Mouse (Mus musculus) heart, postnatal 36 days (tissue): Measurements from ENCODE around the gene Spty2d1. TPM values are rescaled to one million over a fixed set of nuclear protein-coding genes. Genes with fewer than 3 reads are reported as not detected.
A peak's percentile ranks its signal among the peaks of the same experiment; 100 is the strongest.
"Not testable (repeated sequence)": the region's sequence is repeated elsewhere in the genome, so short reads cannot be mapped to it uniquely, and the experiment has no call there.

Source experiments
- DNase-seq, 2 experiments: peaks; one replicate each; pipeline ENCODE4 v3.0.0; 2021 to 2022
- intact Hi-C: fragments of 180-260 bp; cut with DNase I; formaldehyde crosslinking; loops from one replicate; pipeline ENCODE4 v1.15.1; 2025
- total RNA-seq, 2 experiments: library from RNA; stranded (reverse); gene quantifications; 2 replicates each; pipeline ENCODE4 v1.2.3; 2021

The Spty2d1 gene
- 1 to 10 TPM; 6.7 to 8.6 TPM for total RNA-seq

DNA sequence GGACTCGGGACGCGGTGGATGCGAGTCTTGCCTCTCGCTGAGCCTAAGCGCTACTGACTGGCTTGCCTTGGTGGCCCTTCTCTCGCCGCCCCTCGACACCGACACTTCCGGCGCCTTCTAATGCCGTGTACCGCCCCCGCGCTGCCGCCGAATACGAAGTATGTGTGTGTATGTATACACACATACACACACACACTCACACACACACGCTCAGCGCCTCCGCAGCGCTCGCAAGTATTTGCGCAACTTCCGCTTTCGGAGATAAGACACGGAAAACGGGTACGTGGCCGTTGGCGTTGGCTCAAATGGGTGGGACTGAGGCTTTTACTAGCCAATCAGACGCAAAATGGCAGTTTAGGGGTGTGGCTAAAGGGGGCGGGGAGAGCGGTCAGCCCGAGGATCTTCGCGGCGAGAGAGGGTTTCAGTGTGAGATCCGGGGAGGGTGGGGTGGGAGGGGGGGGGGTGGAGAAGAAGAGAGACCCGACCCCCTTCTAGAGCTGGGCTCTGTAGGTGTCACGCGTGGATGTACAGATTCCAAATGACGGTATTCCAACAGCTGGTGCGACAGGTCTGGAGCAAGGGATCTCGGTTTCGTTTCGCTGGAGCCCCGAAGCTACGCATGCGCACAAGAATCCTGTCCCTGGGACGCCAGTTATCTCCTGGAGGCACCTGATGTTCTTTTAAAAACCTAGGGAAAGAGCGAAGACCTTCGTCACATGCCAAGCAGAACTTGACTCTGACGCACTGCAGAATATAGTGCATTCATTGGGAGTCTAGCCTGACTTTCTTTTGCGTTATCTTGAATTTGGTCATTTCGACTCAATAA, at the start of gene Spty2d1:
Gene Spty2d1, minus strand, starts transcription at position 244 of the 826 bp plus-strand sequence.
- peak; percentile 99 to 100 for DNase-seq
- intact Hi-C loops = loop anchor here (1.0 to 5.0 kb wide), 2 partner anchors 161 to 213 kb away; no protein-coding TSS in a partner anchor

DNA sequence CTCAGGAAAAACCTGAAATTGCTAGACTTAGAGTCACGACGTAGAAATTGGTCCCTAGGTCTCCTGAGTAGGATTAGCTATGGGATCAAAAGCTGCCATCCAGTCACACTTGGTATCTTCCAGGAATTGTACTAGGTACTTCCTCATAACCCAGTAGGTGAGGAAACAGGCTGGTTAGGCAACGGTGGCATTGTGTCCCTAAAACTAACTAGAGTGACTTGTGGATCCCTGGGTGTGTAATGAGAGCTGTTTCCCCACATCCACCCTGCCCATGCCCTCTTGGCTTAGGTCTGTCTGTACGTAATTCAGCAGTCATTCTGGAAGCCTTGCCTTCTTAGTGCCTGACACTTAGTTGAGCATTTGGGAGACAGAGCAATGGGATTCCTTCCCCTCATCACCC, 48.1 kb upstream of the Spty2d1 start:
- intact Hi-C loops = no loop called here
- DNase-seq = no peak

DNA sequence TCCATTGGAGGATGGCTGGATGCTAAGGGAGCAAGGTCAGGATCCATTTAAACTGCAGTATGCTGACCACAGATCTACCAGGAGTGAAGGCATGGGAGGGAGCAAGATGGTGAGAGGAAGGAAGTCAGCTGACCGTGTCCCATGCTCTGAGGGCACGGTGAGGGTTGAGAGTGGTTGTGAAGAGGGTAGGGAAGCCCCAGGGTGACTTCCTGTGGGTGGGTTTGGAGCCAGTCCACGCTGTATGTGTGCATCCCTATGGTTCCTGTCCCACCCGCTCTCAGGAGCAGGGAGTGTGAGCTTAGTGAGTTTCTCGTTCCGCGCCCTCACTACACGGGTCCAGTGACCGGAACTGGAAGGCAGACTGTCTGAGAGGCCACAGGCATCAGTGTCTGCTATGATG, 47.5 kb upstream of the Spty2d1 start:
- intact Hi-C loops = no loop called here
- peak in 1 of 2 experiments; percentile 34 for DNase-seq

DNA sequence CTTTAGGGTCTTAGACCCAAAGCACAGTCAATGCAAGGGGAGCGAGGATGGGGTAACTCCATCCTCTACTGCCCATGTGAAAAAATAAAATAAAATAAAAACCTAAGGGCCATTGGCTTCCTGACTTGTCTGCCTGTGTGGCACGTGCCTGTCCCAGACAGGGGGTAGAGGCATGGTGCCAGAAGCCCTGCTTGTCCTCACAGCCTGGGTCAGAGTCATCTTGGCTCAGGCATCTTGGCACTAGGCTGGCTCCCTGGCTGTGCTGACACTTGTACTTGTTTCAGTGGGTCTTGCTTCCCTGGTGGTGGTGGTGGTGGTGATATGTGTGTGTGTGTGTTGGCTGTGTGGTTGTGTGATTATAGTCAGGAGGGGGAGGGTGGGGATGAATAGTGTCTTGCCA, 46.5 kb upstream of the Spty2d1 start:
- peak; percentile 57 to 63 for DNase-seq
- intact Hi-C loops = loop anchor here (1.0 kb wide), 1 partner anchor 30 kb away; no protein-coding TSS in a partner anchor

DNA sequence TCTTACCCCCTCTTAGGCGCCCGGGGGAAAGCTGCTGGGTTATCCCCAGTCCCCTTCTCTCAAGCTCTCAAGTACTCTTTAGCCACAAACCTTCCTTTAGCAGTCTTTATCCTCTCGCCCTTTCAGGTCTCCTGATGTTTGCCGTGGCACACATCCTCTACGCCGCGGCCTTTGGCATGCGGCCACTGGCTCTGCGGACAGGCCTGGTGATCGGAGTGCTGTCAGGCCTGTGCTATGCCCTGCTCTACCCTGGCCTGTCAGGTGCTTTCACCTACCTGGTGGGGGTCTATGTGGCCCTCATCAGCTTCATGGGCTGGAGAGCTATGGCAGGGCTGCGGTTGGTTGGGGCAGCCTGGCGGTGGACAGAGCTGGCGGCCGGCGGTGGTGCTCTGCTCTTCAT, 45.1 kb upstream of the Spty2d1 start:
- intact Hi-C loops = loop anchor here (2.0 kb wide), 1 partner anchor 20 kb away; no protein-coding TSS in a partner anchor
- peak; percentile 42 to 44 for DNase-seq

DNA sequence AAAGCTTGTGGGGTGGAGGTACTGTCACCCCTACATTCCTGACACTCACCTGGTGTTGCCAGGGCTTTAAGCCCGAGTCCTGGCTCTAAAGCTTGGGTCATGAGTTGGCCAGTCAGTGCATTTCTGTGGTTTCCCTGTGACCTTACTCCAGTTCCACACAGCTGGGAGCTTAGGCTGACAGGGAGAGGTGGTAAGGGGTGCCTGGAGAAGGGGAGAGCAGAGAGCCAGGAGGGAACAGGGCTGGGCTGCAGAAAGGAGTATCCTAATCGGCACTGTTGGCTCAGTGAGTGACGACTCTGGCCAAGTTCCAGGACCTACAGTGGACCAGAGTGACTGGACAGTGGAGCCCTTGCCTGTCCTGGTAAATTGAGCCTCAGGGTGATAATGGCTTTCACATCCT, 44.1 kb upstream of the Spty2d1 start:
- peak; percentile 69 to 71 for DNase-seq
- intact Hi-C loops = loop anchor here (2.0 kb wide), 1 partner anchor 21 kb away; no protein-coding TSS in a partner anchor

DNA sequence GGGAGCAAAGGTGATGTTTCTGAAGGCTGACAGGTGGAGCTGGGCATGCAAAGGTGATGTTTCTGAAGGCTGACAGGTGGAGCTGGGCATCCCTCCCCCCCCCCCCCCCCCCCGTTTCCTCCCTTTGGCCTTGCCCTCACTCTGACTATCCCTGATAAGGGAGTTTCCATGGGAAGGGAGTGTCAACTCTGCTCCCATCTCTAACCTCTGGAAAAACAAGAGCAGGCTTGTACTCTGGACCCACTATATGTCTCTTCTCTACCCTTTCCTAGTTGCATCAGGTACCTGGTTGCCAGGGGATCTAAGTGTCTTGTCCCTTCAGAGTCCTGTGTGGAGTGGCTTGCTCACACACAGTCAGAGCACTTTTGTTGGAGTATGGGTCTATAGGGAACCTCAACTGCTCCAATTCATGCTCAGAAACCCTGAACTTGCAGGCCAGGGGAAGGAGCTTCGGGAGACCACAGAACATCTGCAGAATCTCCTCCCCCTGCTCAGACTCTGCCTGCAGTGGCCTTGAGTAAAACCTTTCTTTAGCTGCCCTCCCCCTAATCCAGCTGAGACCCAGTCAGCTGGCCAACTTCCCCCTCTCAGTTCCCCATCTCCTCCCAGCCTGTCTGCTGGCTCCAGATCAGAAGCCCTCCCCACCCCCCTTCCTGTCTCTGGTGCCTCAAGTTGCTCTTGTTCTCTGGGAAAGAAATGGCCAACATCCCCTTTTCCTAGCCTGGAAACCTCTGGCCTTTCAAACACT, 43.4 kb upstream of the Spty2d1 start:
- DNase-seq = peak; percentile 62
- intact Hi-C loops = loop anchor here (2.0 kb wide), 1 partner anchor 21 kb away; no protein-coding TSS in a partner anchor

DNA sequence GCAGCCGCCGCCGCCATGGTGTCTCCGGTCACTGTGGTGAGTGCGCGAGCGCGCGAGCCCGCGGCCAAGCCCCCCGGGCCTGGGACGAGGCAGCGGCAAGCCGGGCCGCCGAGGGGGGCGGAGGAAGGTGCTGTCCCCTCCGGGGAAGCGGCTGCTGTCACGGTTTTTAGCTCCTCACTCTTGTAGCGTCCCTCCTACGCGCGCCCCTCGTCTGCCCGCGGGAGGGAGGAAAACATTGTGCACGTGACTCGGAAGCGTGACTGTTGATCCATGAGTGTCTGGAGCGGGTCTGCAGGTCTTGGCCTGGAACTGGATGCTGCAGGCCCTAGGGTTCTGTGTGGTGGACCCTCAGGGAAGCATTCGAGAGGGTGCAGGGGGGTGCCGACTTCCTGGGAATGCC, 42.6 kb upstream of the Spty2d1 start:
- intact Hi-C loops = loop anchor here (1.0 kb wide), 1 partner anchor 31 kb away; no protein-coding TSS in a partner anchor
- DNase-seq = peak in 1 of 2 experiments; percentile 60

DNA sequence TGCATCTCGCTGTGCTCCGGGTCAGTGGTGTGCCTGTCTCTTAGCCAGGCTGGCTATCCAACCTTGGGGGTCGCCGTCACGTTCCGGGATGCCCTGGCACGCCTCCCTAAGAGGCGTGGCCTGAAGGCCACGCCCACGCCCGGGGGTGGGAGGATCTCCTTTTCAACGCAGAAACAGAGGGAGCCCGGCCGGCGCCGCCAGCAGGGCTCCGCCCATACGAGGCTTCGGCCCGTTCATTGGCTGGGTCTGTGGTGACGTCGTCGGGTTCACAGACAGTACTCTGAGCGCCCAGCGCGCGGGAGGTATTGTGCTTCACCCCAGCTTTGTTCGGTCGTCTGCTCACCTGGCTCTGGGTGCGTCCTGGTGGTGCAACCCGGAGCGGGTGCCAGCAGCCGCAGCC, 42.2 kb upstream of the Spty2d1 start, which contains the start of gene Tmem86a:
Gene Tmem86a, plus strand, starts transcription at position 236 of the 400 bp plus-strand sequence.
- intact Hi-C loops = loop anchor here (1.0 kb wide), 1 partner anchor 31 kb away; no protein-coding TSS in a partner anchor
- DNase-seq = peak; percentile 93

DNA sequence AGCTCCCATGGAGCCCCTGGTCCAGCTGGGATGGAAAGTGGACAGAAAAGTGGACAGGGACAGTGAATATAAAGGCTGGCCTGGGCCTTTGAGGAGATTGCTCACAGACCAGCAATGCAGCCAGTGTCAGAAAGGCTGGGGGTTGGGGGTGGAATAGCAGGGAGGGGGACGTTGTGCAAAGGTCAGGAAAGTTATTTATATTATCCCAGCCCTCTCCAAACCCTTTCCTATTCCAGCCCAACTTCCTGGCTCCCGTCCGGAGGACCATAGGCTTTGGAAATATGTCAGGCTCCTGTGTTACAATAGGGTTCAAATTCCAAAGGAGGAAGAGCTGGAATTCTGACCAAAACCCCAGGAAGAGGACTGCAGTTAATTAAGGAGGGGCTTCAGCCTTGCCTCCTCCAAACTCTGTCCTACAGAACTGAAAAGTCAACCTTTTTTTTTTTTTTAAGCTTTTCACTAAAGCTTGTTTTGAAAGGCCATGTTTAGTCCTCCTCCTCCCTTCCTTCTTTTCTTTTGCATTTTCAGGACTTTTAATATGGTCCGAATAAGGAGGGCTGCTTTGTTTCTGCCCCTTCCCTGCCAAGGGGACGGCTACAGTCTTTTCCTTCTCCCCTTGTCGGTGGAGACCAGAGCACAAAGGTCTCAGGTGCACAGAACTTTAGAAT, 34.7 kb upstream of the Spty2d1 start:
- DNase-seq = no peak
- intact Hi-C loops = no loop called here

DNA sequence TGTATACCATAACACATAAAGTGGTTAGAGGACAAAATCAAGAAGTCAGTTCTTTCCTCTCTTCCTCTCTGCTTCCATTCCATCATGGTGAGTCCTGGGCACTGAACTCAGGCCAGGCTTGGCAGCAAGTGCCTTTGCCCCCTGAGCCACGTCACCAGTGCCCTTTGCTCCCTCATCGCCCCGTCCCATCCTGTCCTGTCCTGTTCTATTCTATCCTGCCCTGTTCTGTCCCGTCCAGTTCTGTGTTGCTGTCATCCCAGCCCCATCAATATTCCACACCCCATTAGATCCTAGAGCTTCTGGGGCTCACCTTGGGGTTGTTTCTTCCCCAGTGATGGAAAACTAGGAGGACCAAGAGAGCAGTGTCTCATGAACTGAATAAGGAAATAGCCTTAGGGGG, 33.9 kb upstream of the Spty2d1 start:
- intact Hi-C loops = no loop called here
- no peak for DNase-seq

DNA sequence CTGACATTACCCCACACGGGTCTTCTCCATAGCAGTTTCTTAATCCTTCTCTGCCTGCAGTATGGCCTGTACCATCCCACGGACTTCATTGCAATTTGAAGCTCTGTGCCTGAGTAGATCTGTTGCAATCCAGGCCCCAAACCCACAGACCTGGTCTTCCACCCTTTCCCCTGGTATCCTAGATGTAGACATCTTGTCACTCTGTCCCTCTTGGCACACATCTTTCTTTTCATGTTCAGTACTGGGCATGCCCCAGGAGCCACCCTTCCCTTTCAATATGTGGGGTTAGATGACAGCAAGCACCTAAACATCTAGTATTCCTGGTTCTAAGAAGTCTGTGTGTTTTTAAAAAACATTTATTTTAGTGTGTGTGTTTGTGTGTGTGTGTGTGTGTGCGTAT, 33.5 kb upstream of the Spty2d1 start:
- intact Hi-C loops = no loop called here
- no peak for DNase-seq

DNA sequence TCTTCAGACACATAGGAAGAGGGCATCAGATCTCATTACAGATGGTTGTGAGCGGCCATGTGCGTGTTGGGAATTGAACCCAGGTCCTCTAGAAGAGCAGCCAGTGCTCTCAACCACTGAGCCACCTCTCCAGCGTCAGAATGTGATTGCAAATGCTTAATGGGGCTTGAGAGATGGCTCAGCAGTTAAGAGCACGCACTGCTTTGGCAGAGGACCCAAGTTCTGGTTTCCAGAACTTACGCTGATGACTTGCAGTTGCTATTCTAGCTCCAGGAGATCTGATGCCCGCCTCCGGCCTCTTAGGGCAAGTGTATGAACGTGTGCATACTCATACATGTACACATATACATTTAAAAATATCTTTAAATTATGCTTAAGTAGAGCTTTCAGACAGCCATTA, 27.2 kb upstream of the Spty2d1 start:
- DNase-seq = no peak
- intact Hi-C loops = no loop called here

DNA sequence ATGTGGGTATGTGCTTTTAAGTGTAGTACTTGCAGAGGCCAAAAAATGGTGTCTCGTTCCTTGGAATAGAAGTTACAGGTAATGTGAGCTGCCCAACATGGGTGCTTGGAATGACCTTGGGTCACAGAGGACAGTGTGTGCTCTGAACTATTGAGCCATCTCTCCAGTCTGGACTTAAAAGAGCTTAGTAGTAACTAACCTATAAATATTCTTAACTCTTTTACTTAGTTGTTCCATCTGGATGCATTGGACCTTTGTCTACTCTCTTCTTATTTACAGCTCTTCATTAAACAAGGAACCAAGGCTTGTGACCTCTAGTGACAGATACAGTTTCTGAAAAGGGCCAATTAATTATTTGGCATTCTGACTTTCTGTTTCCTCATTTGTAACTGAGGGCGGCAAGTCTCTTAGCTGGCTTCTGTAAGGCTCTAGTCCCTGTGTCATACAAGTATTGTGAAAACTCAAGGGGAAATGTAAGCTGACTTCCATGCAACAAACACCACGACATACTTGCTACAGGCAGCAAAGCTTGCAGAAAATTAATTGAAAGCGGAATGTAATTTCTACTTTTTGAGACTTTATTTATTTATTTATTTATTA, 26.7 kb upstream of the Spty2d1 start:
- no peak for DNase-seq
- intact Hi-C loops = no loop called here

DNA sequence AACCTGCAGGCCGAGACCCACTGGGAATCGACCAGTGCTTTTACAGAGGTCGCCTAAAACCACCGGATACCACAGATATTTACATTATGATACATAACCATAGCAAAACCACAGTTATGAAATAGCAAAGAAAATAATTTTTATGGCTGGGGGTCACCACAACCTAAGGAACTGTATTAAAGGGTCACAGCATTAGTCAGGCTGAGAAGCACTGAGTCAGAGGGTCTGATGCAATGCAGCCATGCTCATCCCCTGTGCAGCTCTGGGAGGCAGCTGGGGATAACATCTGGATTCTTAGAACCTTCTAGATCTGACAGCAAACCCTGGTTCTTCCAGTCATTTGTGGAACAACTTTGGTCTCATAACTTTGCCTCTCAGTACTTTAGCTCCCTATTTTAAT, 23.2 kb upstream of the Spty2d1 start:
- no peak for DNase-seq
- intact Hi-C loops = no loop called here

DNA sequence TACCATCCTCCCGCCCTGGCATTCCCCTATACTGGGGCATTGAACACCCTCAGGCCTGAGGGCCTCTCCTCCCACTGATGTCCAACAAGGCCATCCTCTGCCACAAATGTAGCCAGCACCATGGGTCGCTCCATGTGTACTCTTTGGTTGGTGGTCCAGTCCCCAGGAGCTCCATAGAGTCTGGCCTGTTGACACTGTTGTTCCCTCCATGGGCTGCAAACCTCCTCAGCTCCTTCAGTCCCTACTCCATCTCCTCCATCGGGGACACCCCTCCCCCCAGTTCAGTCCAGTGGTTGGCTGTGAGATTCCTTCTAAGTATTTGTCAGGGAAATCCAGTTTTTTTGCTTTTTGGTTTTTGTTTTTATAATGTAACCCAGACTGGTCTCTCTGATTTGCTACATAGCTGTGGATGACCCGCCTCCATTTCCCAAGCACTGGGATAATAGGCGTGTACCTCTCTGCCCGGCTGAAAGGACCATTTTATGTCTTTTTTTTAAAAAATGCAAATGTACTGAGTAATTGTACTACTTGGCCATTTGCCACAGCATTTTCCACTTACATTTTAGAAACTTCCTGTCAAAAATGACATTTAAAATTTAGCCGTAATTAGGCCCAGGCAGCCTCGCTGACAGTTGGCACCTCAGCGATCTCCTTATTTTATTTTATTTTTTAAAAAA, 22.4 kb upstream of the Spty2d1 start:
- intact Hi-C loops = no loop called here
- no peak for DNase-seq

DNA sequence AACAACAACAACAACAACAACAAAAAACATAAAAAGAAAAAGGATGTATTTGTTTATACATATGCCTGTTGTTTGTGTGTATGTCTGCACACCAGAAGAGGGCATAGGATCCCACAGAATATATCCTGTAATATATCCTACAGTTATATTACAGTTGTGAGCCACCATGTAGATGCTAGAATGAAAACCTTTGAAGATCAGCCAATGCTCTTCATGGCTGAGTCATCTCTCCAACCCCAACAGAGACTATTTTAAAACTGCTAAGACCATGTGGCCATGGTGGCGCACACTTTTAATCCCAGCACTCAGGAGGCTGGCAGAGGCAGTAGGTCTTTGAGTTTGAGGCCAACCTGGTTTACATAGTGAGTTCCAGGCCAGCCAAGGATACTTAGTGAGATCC, 19.3 kb upstream of the Spty2d1 start:
- intact Hi-C loops = no loop called here

DNA sequence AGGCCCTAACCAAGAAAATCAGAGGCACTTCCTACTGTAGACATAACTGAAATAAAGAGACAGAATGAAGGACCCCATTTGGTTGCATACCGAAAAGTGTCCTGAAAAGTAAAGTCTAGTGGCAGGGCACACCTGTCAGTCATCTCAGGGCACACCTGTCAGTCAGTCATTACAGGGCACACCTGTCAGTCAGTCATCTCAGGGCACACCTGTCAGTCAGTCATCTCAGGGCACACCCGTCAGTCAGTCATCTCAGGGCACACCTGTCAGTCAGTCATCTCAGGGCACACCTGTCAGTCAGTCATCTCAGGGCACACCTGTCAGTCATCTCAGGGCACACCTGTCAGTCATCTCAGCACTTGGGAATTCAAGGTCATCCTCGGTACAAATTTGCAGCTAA, 18.7 kb upstream of the Spty2d1 start:
- DNase-seq, intact Hi-C loops: not testable (repeated sequence)

More for the DNA sequence above, 19.3 kb upstream of the Spty2d1 start:
- no peak for DNase-seq

DNA sequence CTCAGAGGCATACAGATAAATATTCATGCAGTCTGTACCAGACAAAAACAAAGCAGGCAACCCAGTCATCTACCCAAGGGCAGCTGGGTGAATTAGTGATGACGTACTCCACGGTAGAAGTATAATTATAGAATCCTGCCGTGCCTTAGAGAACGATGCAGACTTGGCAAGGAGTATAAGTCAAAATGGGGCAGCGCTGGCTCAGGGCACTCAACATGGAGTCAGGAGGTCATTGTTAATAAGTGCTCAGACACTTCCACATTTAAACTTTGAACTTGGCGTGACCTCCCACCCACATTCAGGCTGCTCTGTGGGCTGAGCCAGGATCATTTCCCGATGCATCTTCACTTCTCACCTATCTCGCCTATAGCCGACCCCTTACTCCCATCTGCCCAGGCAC, 17.2 kb upstream of the Spty2d1 start:
- intact Hi-C loops = no loop called here
- DNase-seq = no peak

DNA sequence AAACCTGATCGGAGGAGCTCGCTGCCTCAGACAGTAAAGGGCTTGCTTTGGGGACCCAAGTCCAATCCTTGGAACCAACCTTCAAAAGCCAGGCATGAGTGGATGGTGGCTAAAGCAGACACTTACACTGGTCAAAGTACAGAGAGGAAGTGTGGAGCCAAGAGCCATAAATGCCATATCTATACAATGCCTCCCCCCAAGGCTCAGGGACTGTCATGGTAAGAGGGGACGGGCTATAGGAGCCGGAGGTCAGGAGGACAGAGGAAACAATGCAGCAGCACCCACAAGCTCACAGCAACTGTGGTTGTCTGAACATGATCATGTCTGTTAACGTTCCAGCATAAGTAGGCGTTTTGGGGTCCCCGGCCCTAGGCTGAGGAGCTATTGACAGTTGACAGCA, 16.2 kb upstream of the Spty2d1 start:
- intact Hi-C loops = loop anchor here (1.0 kb wide), 1 partner anchor 30 kb away; no protein-coding TSS in a partner anchor
- DNase-seq = no peak
